Mouse (Mus musculus) inflammation-experienced regulatory T-cells, adult 6 months (primary cell): Measurements from ENCODE around the gene Oip5. TPM values are rescaled to one million over a fixed set of nuclear protein-coding genes. Genes with fewer than 3 reads are reported as not detected.

Experiments used
- ATAC-seq: one replicate; pipeline ENCODE4 v1.8.0; 2017
- polyA plus RNA-seq, 3 experiments: library from polyadenylated mRNA; unstranded; fragments of 100-300 nt; shearing (Covaris generic); gene quantifications; one replicate each; pipeline ENCODE4 v1.2.1; 2017

Oip5 gene
- polyA plus RNA-seq, 3 experiments from 2014 or later: 2.3 to 14.8 (median 5.0) TPM

DNA sequence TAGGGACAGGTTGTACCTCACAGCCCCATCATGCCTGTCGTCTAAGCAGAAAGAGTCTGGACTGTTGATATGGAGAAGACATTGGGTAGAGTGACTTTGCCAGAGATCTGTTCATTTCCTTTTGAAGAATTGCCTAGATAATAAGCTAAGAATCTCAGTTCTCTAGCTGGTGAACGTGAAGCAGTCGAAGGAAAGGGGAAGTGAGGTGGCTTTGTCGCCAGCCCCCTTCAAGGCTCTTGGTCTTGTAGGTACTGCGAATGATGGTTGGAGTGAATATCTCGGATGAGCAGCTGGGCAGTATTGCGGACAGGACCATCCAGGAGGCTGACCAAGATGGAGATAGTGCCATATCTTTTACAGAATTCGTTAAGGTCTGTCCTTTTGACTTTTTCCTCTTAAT, 34.0 kb downstream of the Oip5 start:
- ATAC-seq: no peak

DNA sequence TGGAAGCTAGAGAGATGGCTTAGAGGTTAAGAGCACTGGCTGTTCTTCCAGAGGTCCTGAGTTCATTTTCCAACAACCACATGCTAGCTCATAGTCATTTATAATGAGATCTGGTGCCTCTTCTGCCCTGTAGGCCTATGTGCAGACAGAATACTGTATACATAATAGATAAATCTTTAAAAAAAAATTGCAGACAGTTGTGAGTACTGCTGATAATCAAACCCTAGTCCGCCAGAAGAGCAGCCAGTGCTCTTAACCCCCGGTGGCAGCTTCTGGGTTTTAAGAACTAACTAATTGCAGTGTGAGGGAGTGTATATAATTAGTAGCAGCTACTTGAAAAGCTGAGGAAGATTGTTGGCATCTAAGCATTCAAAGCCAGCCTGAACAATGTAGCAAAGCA, 34.8 kb downstream of the Oip5 start:
- no peak for ATAC-seq

DNA sequence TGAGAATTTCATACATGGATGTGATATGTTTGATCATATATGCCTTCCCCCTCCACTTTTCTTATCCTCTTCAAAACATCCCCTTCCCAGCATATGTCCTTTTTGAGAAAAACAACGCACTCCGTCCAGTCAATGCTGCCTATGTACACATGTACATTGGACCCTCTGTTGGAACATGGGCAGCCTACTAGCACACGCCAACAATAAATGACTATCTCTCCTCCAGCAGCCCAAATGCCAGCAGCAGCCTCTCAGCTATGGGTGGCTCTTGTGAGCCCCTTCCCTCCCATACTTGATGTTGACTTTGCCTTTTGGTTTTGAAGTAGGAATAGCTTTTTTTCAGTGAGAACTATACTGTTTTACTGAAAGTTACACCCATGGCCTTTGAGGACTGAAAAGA, 36.7 kb downstream of the Oip5 start:
- ATAC-seq: no peak

DNA sequence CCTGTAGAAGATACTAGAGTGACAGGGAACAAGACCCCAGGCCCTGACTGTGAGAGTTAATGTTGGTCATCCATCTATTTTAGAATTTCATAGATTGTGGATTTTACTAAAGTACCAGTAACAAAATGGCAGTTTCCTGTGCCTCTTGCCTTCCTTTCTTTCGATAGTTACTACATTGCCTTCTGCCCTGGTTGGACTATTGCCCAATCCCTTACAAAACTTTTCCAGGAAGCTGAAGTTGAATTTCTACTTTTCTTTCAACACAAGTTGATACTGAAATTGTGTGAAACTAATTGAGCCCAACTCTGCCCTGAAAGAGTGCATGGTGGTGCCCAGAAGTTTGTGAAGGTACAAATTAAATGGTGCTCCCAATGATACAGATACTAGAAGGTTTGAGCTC, 45.8 kb downstream of the Oip5 start:
- no peak for ATAC-seq

DNA sequence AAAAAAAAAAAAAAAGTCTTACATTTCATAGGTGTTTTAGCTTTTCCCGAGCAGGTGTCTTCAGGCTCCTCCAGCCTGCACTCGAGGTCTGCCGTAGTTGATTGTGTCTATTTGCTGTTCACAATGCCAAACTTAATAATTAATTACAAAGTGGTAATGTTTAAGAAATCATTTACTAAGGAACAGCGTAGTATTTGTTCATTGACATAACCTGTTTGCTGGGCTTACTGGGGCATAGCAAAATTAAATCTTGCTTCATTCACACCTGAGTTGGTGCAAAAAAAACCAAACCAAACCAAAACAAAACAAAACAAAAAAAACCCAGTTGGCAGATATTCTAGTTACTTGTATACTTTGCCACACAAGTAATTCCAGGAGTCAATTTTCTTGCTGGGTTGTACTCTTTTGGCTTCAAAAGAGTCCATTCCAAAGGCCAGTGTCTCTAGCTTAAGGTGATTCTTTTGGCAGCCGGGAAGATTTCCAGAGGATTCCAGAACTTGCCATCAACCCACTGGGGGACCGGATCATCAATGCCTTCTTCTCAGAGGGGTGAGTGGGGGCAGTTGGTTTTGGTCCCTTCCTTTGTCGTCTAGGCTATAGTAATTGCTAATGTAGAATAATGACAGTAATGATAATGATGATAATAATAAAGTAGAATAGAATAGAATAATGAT, 52.0 kb downstream of the Oip5 start:
- ATAC-seq: no peak

DNA sequence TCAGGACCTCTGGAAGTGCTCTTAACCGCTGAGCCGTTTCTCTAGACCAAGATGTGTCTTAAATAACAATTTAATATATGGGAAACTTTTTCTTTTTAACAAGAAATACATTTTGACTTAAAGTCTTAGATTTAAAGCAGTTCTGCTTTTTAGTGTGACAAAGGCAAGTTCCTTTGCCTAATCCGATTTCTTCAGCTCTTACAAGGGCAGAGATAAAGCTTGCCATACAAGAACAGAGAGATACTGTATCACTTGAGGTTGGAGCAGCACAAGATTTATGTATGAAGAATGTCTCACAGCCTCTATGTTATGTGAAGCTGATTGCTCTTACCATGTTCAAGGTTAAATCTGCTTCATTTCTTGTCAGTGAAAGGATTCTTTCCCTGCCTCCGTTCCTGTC, 53.0 kb downstream of the Oip5 start:
- ATAC-seq: no peak

DNA sequence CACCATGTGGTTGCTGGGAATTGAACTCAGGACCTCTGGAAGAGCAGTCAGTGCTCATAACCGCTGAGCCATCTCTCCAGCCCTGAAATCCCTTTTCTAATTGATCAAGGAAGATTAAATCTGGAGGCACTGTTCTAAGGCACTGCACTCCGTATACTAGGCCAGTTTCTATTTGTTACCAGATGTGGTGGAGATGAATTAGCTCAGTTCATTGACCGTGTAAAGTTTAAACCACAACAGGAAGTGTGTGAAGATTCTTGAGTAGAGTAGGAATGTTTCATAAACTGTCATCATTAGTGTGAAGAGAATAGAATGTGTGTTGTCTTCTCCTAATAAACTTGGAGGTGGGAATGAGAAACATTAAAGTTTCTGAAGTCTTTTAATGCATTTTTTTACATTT, 56.5 kb downstream of the Oip5 start:
- peak; percentile 54 for ATAC-seq

Other genes starting within 250 kb of the Oip5 start
- gene Ino80, start 140.8 kb downstream of the Oip5 start, polyA plus RNA-seq: 1 to 10 TPM; 4.5 to 8.9 (median 7.7) TPM
- under 1 TPM in 1 of 3 experiments, not detected in 2; 0.09 TPM for gene Exd1, start 70.8 kb downstream of the Oip5 start, polyA plus RNA-seq
- 10 to 100 TPM; 68.4 to 88.9 (median 72.2) TPM for gene Chp1, start 70.8 kb downstream of the Oip5 start, polyA plus RNA-seq
- gene Nusap1, start 171 bp downstream of the Oip5 start, polyA plus RNA-seq: 100 to 1,000 TPM in 1 of 3 experiments, 10 to 100 TPM in 1, 1 to 10 TPM in 1; 8.5 to 112 (median 10.8) TPM
- 10 to 100 TPM; 24.3 to 30.2 (median 27.8) TPM for gene Ndufaf1, start 44.4 kb upstream of the Oip5 start, polyA plus RNA-seq
- gene Rtf1, start 56.6 kb upstream of the Oip5 start, polyA plus RNA-seq: 10 to 100 TPM; 25.1 to 51.6 (median 44.1) TPM
- gene Itpka, start 123.9 kb upstream of the Oip5 start, polyA plus RNA-seq: under 1 TPM in 2 of 3 experiments, not detected in 1; 0.32 to 0.39 TPM
- under 1 TPM in 1 of 3 experiments, not detected in 2; 0.15 TPM for gene Ltk, start 142.0 kb upstream of the Oip5 start, polyA plus RNA-seq
- gene Rpap1, start 169.1 kb upstream of the Oip5 start, polyA plus RNA-seq: 10 to 100 TPM; 13.7 to 20.3 (median 14.9) TPM
- gene Tyro3, start 179.3 kb upstream of the Oip5 start, polyA plus RNA-seq: 1 to 10 TPM; 1.5 to 2.1 (median 1.6) TPM